Mouse (Mus musculus): ENCODE measurements around the gene Inca1.

The Inca1 gene

DNA sequence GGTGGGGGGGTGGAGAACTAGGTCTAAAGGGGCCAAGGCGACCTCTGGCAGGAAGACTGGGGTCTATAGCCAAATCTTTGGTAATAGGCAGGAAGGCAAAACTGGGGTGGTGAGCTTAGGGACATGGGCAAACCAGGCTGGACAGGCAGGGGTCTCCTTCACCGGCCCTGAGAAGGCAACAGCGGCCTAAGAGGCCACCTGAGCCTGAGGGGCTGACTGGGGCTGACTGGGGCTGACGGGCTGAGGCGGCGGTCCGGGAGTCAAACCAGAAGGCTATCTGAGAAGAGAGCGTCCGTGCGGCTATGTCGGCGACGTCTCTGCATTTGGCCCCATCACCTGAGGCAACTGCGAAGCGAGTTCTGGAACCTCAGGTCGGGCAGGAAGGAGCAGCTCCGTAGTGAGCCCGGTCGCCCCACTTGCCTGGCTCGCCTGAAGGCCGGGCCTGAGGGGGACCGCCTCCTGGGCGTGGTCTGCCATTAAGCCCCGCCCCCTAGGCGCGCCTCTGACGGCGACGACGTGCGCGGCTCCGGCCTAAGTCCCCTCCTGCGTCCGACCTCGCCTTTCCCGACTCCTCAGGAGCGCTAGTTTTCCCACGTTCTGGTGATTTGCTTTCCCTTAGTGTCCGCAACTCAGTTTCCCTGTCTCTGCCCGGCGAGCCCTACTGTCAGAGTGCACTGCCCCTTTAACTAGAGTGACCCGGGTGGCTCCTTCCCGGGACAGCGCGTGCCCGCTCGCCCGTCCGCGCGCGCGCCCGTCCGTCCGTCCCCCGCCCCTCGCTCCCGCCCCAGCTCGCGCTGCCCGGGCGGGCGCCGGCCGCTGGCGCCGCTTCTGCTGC, at the start of gene Inca1, which contains the start of gene Kif1c:
Inca1 (minus strand) TSS at position 434 of the 835 bp plus-strand sequence.
Kif1c (plus strand) TSS at position 827 of the 835 bp plus-strand sequence.
- DNase-seq (ENCODE audit: low spot score) = peak; percentile 95

GRCm38 (mm10) chr11:70747876-70748545, 48.1 kb upstream of the Inca1 start:
- DNase-seq (ENCODE audit: low spot score) = no peak

DNA sequence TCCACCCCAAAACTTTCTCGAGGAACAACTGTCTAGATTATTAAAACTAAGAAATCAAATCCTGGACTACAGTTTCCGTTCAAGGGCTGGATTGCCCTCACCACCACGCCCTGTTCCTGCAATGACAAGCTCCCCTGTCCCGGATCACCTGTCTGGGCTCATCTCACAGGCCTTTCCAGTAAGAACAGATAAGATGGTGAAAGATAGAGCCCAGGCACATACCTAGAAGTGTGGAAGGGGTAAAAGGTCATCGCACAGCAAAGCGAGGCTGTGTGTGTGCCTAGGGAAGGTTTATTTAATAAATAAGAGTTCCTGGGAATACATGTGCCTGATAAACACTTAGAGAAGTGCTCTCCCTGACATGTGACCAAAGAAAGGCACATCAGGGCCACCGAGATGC, 45.7 kb upstream of the Inca1 start:
- DNase-seq (ENCODE audit: low spot score) = no peak

GRCm38 (mm10) chr11:70742581-70743459, 42.9 kb upstream of the Inca1 start:
- DNase-seq (ENCODE audit: low spot score) = no peak

- DNase-seq (ENCODE audit: low spot score) = peak; percentile 15
Measured at GRCm38 (mm10) chr11:70742117-70742516, 42.2 kb upstream of the Inca1 start.

- DNase-seq (ENCODE audit: low spot score) = no peak
Measured at GRCm38 (mm10) chr11:70741603-70742002, 41.6 kb upstream of the Inca1 start.

DNA sequence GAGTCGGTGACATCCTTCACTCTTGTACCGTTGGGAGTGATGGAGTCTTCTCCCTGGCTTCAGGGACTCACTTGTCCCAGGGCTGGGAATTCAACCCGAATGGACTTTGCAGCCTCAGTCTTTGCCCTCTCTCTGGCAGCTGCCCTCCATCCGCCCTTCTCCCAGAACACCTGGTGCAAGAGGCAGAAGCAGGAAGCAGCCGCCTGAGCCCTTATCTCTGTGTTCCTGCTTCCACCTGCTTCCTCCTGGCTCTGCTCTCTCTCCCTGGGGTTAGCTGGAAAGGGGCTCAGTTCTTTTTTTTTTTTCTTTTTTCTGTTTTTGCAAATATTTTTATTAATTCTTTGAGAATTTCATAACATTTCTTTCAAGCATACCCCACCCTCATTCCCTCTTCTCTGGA, 37.8 kb upstream of the Inca1 start:
- no peak for DNase-seq (ENCODE audit: low spot score)

- DNase-seq (ENCODE audit: low spot score) = no peak
Measured at GRCm38 (mm10) chr11:70733256-70733655, 33.3 kb upstream of the Inca1 start.

- DNase-seq (ENCODE audit: low spot score) = no peak
Measured at GRCm38 (mm10) chr11:70731178-70731577, 31.2 kb upstream of the Inca1 start.

- no peak for DNase-seq (ENCODE audit: low spot score)
Measured at GRCm38 (mm10) chr11:70730427-70731038, 30.6 kb upstream of the Inca1 start.

DNA sequence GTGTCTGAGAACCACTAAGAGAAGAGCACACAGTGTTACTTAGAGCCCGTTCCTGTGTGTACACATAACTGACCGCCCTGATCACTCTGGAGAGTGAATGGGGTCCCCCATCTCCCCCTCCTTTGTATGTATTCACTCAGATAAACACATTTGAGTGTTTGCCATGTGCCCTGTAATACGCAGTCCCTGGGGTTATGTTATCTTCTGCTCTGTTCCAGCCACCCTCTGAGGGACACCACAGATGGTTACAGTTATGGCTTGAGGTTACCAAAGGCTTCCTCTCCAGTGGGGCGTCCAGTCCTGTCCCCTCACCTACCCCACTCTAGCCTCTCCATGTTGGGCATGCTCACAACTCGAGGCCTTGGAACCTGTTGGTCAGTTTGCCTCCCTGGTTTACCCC, 27.4 kb upstream of the Inca1 start:
- no peak for DNase-seq (ENCODE audit: low spot score)

DNA sequence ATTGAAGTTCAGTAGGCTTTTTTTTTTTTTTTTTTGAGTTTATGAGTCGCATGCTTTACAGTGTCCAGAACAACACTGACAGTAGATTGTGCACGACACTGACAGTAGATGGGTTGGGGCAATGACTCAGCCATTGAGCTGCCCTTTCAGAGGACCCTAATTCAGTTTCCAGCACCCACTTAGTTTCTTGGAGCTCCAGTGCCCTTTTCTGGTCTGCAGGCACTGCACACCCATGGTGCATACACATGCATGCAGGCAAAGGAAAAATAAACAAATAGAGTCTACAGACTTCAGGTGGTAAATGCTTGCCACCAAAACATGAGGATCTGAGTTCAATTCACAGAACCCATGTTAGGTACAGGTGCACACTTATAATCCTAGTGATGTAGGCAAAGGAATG, 26.6 kb upstream of the Inca1 start:
- DNase-seq (ENCODE audit: low spot score) = no peak

DNA sequence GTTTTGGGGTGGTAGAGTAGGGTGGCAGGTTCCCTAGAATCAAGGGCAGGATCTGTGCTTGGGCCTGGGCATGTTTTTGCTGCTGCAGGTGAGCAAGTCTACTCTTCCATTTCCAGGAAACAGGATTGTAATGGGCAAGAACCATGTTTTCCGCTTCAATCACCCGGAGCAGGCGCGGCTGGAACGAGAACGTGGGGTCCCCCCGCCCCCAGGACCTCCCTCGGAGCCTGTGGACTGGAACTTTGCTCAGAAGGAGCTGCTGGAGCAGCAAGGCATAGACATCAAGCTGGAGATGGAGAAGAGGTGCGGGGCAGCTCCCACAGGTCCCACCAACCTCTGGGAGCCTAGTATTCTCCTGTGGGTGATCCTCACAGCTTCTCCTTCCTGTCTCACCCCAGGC, 24.8 kb upstream of the Inca1 start:
- DNase-seq (ENCODE audit: low spot score) = no peak

- DNase-seq (ENCODE audit: low spot score) = no peak
Measured at GRCm38 (mm10) chr11:70721072-70721471, 21.1 kb upstream of the Inca1 start.

DNA sequence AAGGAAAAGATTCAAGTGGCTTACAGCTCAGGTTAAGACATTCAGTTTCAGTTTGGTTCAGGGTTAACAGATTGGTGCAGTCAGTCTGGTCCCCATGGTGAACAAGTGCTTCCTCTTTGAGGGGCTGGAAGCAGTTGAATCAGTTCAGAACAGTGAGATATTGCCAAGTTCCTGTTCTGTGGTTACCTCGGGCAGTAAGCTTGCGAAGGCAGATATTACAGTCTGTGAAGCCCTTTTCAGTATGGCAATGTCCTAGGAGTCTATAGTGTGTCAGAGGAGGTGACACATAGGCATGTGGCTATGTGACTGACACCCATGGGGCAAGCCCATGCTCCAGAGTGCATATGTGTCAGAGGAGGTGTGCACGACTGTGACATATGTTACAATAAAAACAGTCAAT, 20.6 kb upstream of the Inca1 start:
- DNase-seq (ENCODE audit: low spot score) = no peak

DNA sequence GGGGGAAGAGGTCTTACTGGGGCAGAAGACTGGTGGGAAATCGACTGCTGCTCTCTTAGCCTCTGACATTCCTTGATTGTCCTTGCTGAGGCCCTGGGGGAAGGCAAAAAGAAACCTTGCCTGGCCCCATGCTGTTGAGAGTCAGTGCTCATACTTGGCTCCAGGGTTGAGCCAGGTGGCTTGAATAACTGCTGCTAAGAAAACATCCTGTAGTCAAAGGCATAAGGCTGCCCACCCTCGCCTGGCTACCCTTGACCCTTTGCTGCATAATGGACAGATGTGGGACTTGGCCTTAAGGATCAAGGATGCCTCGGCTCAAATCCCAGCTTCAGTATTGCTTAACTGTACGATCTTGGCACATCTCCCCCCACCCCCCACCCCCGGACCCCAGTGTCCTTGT, 18.5 kb upstream of the Inca1 start:
- DNase-seq (ENCODE audit: low spot score) = no peak

DNA sequence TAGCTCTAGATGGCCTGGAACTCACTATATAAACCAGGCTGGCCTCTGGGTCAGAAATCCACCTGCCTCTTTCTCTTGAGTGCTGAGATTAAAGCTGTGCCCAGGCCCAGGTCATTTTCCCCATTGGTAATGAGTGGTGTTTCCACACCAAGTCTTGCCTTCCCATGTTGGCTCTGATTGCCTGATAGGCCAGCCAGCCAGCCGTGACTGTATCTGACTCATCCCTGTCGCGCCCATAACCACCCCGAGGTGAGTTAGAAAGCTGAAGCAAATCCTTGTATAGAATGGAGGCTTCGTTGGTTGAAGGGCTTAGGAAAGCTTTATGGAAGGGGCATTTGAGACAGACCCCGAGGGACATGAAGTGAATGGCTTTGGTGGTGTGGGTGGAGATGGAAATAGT, 15.9 kb upstream of the Inca1 start:
- no peak for DNase-seq (ENCODE audit: low spot score)

DNA sequence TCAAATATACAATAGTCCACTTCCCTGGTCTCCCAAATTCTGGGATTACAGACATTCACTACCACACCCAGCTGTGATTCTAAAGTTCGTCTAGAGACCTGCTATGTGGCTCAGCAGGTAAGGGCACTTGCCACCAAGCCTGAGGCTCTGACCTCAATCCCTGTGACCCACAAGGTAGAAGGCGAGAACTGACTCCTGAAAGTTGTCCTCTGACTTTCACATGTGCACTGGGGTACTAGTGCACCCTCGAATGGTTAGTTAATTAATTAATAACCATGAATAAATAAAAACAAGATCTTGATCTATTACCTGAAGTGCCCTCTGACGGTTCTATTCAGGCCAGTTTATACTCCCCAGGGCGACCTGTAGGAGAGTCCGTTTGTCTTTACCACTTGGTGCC, 13.3 kb upstream of the Inca1 start:
- no peak for DNase-seq (ENCODE audit: low spot score)

- DNase-seq (ENCODE audit: low spot score) = no peak
Measured at GRCm38 (mm10) chr11:70711026-70711425, 11.1 kb upstream of the Inca1 start.

- DNase-seq (ENCODE audit: low spot score) = no peak
Measured at GRCm38 (mm10) chr11:70706127-70706526, 6.2 kb upstream of the Inca1 start.

DNA sequence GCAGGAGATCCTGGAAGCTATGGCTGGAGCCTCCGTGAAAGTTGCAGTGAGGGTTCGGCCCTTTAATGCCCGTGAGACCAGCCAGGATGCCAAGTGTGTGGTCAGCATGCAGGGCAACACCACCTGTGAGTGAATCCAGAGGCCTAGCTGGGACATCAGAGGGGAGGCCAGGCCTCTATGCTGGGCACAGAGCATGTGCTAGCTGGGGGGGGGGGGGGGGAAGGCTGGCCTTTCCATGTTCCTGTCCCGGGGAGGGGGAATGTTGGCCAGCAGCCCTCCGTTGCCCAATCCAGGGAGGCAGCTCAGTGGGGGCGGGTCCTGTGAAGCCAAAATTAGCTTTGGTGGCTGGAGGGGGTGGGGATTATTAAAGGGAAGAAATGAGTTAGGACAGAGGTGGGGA, 2.8 kb upstream of the Inca1 start:
- DNase-seq (ENCODE audit: low spot score) = no peak
